Mouse (Mus musculus): ENCODE results near the gene Tbx21.

GRCm38 (mm10) chr11:97149995-97150410, 34.9 kb upstream of the Tbx21 start:
- TF ChIP-seq CTCF (IDR thresholded peaks at IDR 0.05; ENCODE audit: low read depth) = no peak
- no peak for TF ChIP-seq EP300 (IDR thresholded peaks at IDR 0.05; ENCODE audit: low read depth)

All from liver, embryonic 14.5 days (tissue).